Mouse (Mus musculus) thymus, adult 2 months (tissue): ENCODE results near the gene Rapgef5.

Source experiments
- CTCF ChIP-seq: fragments of 200-500 bp; IDR thresholded peaks from 2 replicates; pipeline ENCODE4 v1.5.1; 2012; ENCODE audit warnings: mild to moderate bottlenecking, control low read depth, low read length, moderate library complexity, borderline replicate concordance; ENCODE audit not compliant: control insufficient read depth, poor library complexity, insufficient read depth; ENCODE audit errors: extremely low read depth
- POLR2A ChIP-seq: fragments of 200-500 bp; IDR thresholded peaks from 2 replicates; pipeline ENCODE4 v1.6.1; 2012; ENCODE audit warnings: mild to moderate bottlenecking, low read length, control low read depth, moderate library complexity; ENCODE audit not compliant: control insufficient read depth, poor library complexity, insufficient read depth; ENCODE audit errors: extremely low read depth

DNA sequence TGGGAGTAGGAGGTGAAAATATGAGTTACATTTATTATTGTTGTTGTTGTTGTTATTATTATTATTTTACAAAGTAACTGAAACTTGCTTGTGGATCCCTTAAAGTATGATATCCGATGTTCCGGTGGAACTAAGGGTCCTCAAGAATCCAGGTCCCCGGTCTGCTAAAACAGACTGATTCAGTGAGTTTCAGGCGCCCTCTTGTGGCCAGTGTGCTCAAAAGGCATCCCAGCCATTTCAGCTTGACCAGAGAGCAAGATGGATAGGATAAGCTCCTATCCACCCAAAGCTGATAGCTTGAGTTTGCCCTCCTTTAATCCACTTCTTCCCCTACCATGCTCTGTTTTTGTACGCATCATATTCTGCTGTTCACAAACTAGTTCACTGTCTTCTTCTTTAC is 252.8 kb downstream of the Rapgef5 start:
- TF ChIP-seq CTCF (no peak), POLR2A (no peak)
